14 mouse cellular contexts compared by ENCODE assay signal in the genomic region with DNA sequence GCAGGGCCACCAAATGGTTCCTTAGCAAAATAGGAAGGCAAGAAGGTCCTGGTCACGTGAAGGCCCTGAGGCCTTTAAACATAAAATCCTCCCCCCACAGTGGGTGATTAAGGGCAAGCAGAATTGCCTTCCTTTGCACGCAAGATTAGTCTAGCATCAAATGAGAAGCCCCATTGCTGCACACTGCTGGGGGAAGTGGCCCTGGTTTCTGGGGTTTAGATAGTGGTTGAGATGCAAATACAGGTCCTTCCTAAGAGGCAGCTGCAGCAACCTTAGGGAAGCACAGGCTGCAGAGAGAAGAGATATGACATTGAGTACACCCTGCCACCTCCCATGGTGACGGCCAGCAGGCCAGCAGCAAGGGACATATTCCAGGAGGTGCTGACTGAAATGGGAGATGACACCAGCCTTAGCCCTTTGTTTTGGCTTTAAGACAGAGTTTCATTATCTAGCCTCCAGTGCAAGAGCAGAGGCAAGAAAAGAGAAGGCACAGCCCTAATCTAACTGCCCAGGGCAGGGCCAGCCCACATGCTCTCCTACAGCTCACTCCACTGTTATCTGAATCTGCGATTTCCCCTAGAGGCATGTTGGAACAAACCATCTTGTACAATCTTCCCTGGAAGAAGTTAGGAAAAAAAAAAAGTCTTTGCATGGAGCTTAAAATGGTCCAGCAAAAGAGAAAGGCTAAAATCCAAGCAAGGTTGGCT. TPM values are rescaled to one million over a fixed set of nuclear protein-coding genes. Genes with fewer than 3 reads are reported as not detected.
DNase-seq lines count a peak whose midpoint lies in the region; ATAC-seq and TF ChIP-seq lines count a peak whose summit lies in the region.
"Had no signal": no experiment of that assay in that cellular context is flagged by ENCODE, and none has a peak within 500 bp of the region (broad histone marks: within the 10 kb centered on the region; RNA-seq: fewer than 3 reads in every experiment).

No protein-coding gene starts in this region.

- no peak for DNase-seq in hindbrain, embryonic 10.5 days (ENCODE audit: low spot score)
- peak; percentile 94 for DNase-seq in CH12.LX (ENCODE audit: extremely low read depth)
- DNase-seq in gastrocnemius, postnatal 36 days = no peak
- no peak for DNase-seq in adrenal gland, adult 2 months
- DNase-seq: retina, postnatal 1 day; thymus, postnatal 4 days had no signal

- intact Hi-C loops in gastrocnemius, postnatal 36 days (cut with DNase I) = no loop called here

- peak; percentile 91 for TF ChIP-seq EP300 in CH12.LX (IDR thresholded peaks at IDR 0.05; ENCODE audit: low read length)

- no peaks in the 10 kb centered on the region for H3K79me2 ChIP-seq in CH12.LX (replicated peaks; ENCODE audit: control insufficient read depth, extremely low read depth, insufficient read depth, poor library complexity, severe bottlenecking)

- H3K27ac ChIP-seq in hindbrain, embryonic 12.5 days = peak overlapping the region; percentile 61
- H3K27ac ChIP-seq in hindbrain, embryonic 10.5 days = no peak overlapping the region
- no peak overlapping the region for H3K27ac ChIP-seq in CH12.LX (ENCODE audit: insufficient read depth, low read depth)
- H3K27ac ChIP-seq: forebrain, embryonic 12.5 days; hindbrain, embryonic 14.5 days had no signal

- dilution Hi-C loops in CH12.LX (cut with MboI; ENCODE audit: extremely low pct_ligation_motif_present, extremely low pct_unique_long_range_greater_than_20kb, low sequenced_read_pairs) = no loop called here

- no peaks in the 10 kb centered on the region for H3K27me3 ChIP-seq in hindbrain, embryonic 12.5 days
- H3K27me3 ChIP-seq in hindbrain, embryonic 10.5 days (ENCODE audit: insufficient read depth, poor library complexity, severe bottlenecking) = no peaks in the 10 kb centered on the region
- peaks cover 50% of the 10 kb centered on the region for H3K27me3 ChIP-seq in CH12.LX (replicated peaks)
- H3K27me3 ChIP-seq: forebrain, embryonic 12.5 days had no signal

- ATAC-seq in hindbrain, embryonic 12.5 days (ENCODE audit: low FRiP score) = no peak
- peak; percentile 59 to 90 for ATAC-seq in hematopoietic stem cell, adult 5-6 weeks (replicated peaks in 1 of 2; ENCODE audit: insufficient read depth in 1 of 2, low FRiP score in 2 of 2, low TSS enrichment in 1 of 2, low read depth in 1 of 2, poor library complexity in 2 of 2, severe bottlenecking in 2 of 2)
- peak; percentile 87 for ATAC-seq in megakaryocyte progenitor cell, adult 5-6 weeks (replicated peaks; ENCODE audit: poor library complexity)
- ATAC-seq in monocyte, adult 5-6 weeks (replicated peaks; ENCODE audit: insufficient number of reproducible peaks, low FRiP score, low TSS enrichment, poor library complexity, severe bottlenecking) = no peak
- ATAC-seq: lung, postnatal 0 days had no signal

- H3K4me3 ChIP-seq in hindbrain, embryonic 12.5 days = no peak overlapping the region
- no peak overlapping the region for H3K4me3 ChIP-seq in hindbrain, embryonic 10.5 days
- H3K4me3 ChIP-seq in CH12.LX (replicated peaks in 1 of 3; ENCODE audit: low read depth in 2 of 3, low read length in 2 of 3, poor library complexity in 1 of 3) = no peak overlapping the region
- H3K4me3 ChIP-seq: forebrain, embryonic 12.5 days; myocyte had no signal

- no peak overlapping the region for H3K4me2 ChIP-seq in hindbrain, embryonic 12.5 days (replicated peaks)
- no peak overlapping the region for H3K4me2 ChIP-seq in CH12.LX (ENCODE audit: insufficient read depth, low read depth, poor library complexity, severe bottlenecking)
- H3K4me2 ChIP-seq: forebrain, embryonic 12.5 days; hindbrain, embryonic 14.5 days had no signal

- H3K36me3 ChIP-seq in hindbrain, embryonic 12.5 days = no peaks in the 10 kb centered on the region
- H3K36me3 ChIP-seq in hindbrain, embryonic 10.5 days = no peaks in the 10 kb centered on the region
- H3K36me3 ChIP-seq in CH12.LX (replicated peaks in 1 of 2; ENCODE audit: control insufficient read depth in 1 of 2, insufficient read depth in 1 of 2, low read length in 1 of 2) = no peaks in the 10 kb centered on the region
- H3K36me3 ChIP-seq: forebrain, embryonic 12.5 days had no signal

- peaks cover 4% of the 10 kb centered on the region; the same call in 1 of the 2 replicates for H3K4me1 ChIP-seq in hindbrain, embryonic 12.5 days
- peaks cover 12% of the 10 kb centered on the region for H3K4me1 ChIP-seq in hindbrain, embryonic 10.5 days (replicated peaks)
- H3K4me1 ChIP-seq in CH12.LX (ENCODE audit: control insufficient read depth in 1 of 2, insufficient read depth in 2 of 2) = peaks cover 29 to 42% of the 10 kb centered on the region in 2 experiments

- no peak for TF ChIP-seq POLR2A in CH12.LX (IDR thresholded peaks at IDR 0.05; ENCODE audit: low read depth, low read length)

- no peak overlapping the region for H3K9ac ChIP-seq in hindbrain, embryonic 12.5 days
- H3K9ac ChIP-seq in CH12.LX (ENCODE audit: insufficient read depth, low read depth) = no peak overlapping the region
- H3K9ac ChIP-seq: forebrain, embryonic 12.5 days; hindbrain, embryonic 14.5 days had no signal

- no peak; the same call in none of the 2 replicates for TF ChIP-seq RAD21 in CH12.LX (IDR thresholded peaks at IDR 0.05; ENCODE audit: low read depth, low read length)

- no peak for TF ChIP-seq CTCF in CH12.LX (conservative IDR thresholded peaks at IDR 0.05 in 1 of 2, IDR thresholded peaks at IDR 0.05 in 1 of 2; ENCODE audit: low read depth in 2 of 2, low read length in 2 of 2)

- WGBS in hindbrain, embryonic 12.5 days = 61% methylated on average over 4 of the region's 4 CpGs
- 68% methylated on average over 4 of the region's 4 CpGs for WGBS in hindbrain, embryonic 10.5 days

- in situ Hi-C loops in CH12.LX (cut with MboI; ENCODE audit: low pct_ligation_motif_present, low pct_unique_long_range_greater_than_20kb, low sequenced_read_pairs) = no loop called here

- no peaks in the 10 kb centered on the region for H3K9me3 ChIP-seq in hindbrain, embryonic 12.5 days (replicated peaks)
- no peaks in the 10 kb centered on the region for H3K9me3 ChIP-seq in hindbrain, embryonic 10.5 days
- H3K9me3 ChIP-seq in CH12.LX (replicated peaks; ENCODE audit: low read length) = no peaks in the 10 kb centered on the region
- H3K9me3 ChIP-seq: forebrain, embryonic 12.5 days had no signal

TF ChIP-seq in CH12.LX, 34 proteins besides CTCF, POLR2A, EP300 and RAD21:
- TF ChIP-seq USF1 (IDR thresholded peaks at IDR 0.05; ENCODE audit: low read depth, low read length) (peak; percentile 84), KAT2A (IDR thresholded peaks at IDR 0.05; ENCODE audit: insufficient replicate concordance, low read length) (no peak), JUN (IDR thresholded peaks at IDR 0.05; ENCODE audit: insufficient read depth, low read depth, low read length) (no peak), CHD2 (IDR thresholded peaks at IDR 0.05; ENCODE audit: low read length) (0 out of 2 replicates have a peak, but pooled peaks have one; percentile 31), ZNF384 (IDR thresholded peaks at IDR 0.05; ENCODE audit: low read depth, low read length) (no peak), RCOR1 (conservative IDR thresholded peaks at IDR 0.05; ENCODE audit: low read depth, low read length) (0 out of 2 replicates have a peak, but pooled peaks have one; percentile 8), IRF4 (IDR thresholded peaks at IDR 0.05; ENCODE audit: low read depth, low read length) (peak; percentile 64), SIN3A (IDR thresholded peaks at IDR 0.05; ENCODE audit: low read length) (no peak; the same call in 1 of the 2 replicates), ETS1 (conservative IDR thresholded peaks at IDR 0.05; ENCODE audit: low read depth, low read length) (peak; percentile 88), MAFK (IDR thresholded peaks at IDR 0.05; ENCODE audit: insufficient replicate concordance, low read length) (peak; percentile 92), TCF12 (IDR thresholded peaks at IDR 0.05; ENCODE audit: low read depth, low read length) (peak; percentile 84), MYC (IDR thresholded peaks at IDR 0.05; ENCODE audit: low read depth, low read length) (0 out of 2 replicates have a peak, but pooled peaks have one; percentile 55), MAX (IDR thresholded peaks at IDR 0.05; ENCODE audit: low read length) (peak; percentile 52), BHLHE40 (IDR thresholded peaks at IDR 0.05; ENCODE audit: low read depth, low read length) (peak; percentile 99), MEF2A (IDR thresholded peaks at IDR 0.05; ENCODE audit: borderline replicate concordance, low read depth, low read length) (peak; percentile 76), USF2 (conservative IDR thresholded peaks at IDR 0.05; ENCODE audit: low read depth, low read length) (peak; percentile 81)

RNA-seq across cellular contexts. Expression of a gene that starts 28.3 kb away (rescaled TPM):
- polyA plus RNA-seq in hindbrain, embryonic 12.5 days (2016; fragmentation: Nextera tagmentation; extraction: Ambion mirVana) = 85.3 and 93.4 TPM in 2 replicates
- polyA plus RNA-seq in hindbrain, embryonic 10.5 days (2016; fragmentation: Nextera tagmentation; extraction: Ambion mirVana) = 29.5 and 40.5 TPM in 2 replicates
- 37.4 and 38.5 TPM in 2 replicates for total RNA-seq in CH12.LX (2012; rRNA removed)
- total RNA-seq in CH12.LX (2014; rRNA removed) = 21.0 and 21.4 TPM in 2 replicates
- polyA plus RNA-seq in CH12.LX (2012; ENCODE audit: insufficient read length, low read depth) = 41.4 and 49.5 TPM in 2 replicates
- 52.9 and 68.3 TPM in 2 replicates for total RNA-seq in hematopoietic stem cell, adult 5-6 weeks (2017)
- total RNA-seq in megakaryocyte progenitor cell, adult 5-6 weeks (2015) = 25.2 and 32.5 TPM in 2 replicates
- 45.9 and 49.7 TPM in 2 replicates for total RNA-seq in megakaryocyte progenitor cell, adult 5-6 weeks (2017)
- total RNA-seq in gastrocnemius, postnatal 36 days (2021) = 10 to 100 TPM in 1 of 2 experiments, 1 to 10 TPM in 1; 8.2 to 12.7 TPM
- 10 to 100 TPM; 46.2 to 76.2 TPM for total RNA-seq in adrenal gland, adult 2 months (2021)
- polyA plus RNA-seq in adrenal gland, adult 2 months (2012; rRNA removed) = 47.7 and 49.6 TPM in 2 replicates
- total RNA-seq in monocyte, adult 5-6 weeks (2017) = 129 to 139 TPM (median 130 TPM) in 3 replicates

Comparison
In these comparisons a context has a peak if more than half of its experiments do, and no peak if none do; other contexts are left out.
1. ATAC-seq: peak in hematopoietic stem cell, adult 5-6 weeks (2 of 2) and megakaryocyte progenitor cell, adult 5-6 weeks (single experiment); none in hindbrain, embryonic 12.5 days (single experiment) and monocyte, adult 5-6 weeks (single experiment).